Mouse (Mus musculus) c-Kit-positive CD71-positive TER-119-negative erythroid progenitor cells, embryonic 14.5 days (primary cell): ENCODE data around the gene Psme2b.
"Not testable (repeated sequence)": the region's sequence is repeated elsewhere in the genome, so short reads cannot be mapped to it uniquely, and the experiment has no call there.

Experiments used
- DNase-seq: peaks from one replicate; pipeline ENCODE4 v3.0.0-alpha.2; 2013; ENCODE audit warnings: low read depth

The Psme2b gene

DNA sequence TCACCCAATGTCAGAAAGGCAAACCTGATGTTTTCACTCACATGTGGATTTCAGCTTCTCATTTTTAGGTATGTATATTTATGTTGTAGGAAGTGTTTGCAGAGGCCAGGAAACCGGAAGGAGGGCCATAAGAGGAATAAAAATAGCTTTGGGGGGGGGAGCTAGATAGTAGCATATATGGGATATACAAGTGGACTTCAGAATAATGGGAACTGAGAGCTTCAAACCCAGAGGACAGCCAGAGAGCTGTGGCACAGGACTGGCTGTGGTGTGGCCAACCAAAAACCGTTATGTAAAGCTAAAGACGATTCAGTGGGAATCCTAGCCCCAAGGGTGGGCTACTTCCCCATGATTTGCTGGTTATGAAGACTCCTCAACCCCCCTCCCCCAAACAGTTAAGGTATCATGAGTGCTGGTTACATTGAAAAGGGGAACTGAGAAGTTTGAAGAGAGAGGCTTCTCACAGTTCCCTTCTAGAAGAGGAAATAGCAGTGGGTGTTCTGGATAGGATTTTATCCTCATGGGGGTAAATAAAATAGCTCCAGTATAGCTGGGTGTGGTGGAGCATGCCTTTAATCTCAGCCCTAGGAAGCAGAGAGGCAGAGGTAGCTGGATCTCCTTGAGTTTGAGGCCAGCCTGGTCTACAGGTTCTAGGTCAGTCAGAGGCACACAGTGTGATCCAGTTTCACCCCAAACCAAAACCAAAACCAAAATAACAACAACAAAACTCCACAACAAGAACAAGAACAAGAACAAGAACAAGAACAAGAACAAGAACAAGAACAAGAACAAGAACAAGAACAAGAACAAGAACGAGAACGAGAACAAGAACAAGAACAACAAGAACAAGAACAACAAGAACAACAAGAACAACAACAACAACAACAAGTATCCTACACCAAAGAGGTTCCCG, 45.1 kb downstream of the Psme2b start:
- DNase-seq, result not testable (repeated sequence)

DNA sequence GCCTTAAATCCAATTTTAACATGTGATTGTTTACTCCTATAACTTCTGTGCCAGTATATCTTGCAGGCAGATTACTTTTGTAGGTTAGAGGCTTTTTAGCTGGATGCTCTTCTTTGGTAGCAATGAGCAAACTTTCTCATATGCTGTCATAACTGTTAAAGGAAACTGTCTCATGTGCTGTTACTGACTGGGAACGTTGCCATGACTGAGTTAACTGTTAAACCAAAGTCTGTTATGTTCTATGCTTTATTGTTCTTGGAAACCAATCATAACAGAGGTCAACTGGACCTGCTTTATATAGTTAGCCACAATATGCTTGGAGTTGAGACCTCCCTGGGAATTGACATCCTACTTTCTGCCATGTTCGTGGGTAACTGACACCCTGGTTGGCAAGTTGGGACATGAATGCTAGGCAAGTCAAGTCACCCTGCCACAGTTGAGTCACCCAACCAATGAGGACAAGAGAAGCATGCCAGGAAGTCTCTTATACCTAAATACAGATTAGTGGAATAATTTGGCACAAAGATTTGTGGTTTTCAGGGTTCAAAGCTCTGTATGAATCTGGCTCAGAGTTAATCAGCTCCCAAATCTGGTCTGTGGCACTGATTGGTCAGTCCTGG, 47.1 kb downstream of the Psme2b start:
- DNase-seq, result no peak
